ENCODE assay signal across 10 mouse cellular contexts in the genomic region with DNA sequence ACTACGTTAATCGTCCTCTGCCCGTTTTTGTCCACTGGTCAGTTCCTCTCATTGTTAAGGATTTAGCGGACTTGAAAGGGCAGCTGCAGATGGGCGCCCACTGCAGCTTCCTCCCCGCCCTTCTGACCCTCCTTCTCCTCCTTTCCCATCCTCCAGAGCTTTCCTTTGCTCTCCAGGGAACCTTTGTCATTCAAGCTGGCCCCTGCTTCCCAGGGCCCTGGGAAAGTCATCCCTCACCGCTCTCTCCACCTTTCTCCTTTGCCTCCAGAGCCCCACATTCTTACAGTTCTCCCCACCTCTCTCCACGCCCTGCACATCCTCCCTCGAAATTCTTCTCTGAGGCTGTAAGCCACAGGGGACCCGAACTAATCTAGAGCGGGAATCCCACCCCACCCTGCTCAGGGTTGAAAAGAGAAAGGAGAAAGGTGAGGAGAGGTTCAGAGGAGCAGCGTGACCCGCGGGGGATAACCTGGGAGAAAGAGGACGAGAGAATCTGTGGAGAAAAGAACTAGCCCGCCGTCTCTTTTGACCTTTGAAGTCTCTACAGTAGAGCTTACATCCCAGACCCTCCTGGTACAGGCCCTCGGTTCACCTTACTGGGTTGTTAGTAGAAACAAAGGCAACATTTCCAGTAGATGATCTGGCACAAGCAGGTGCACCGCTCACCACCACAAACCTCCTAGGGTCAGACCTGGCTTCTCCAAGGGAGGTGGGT. TPM values are rescaled to one million over a fixed set of nuclear protein-coding genes. Genes with fewer than 3 reads are reported as not detected.
A peak's percentile ranks its signal among the peaks of the same experiment; 100 is the strongest.
DNase-seq lines count a peak whose midpoint lies in the region; ATAC-seq and TF ChIP-seq lines count a peak whose summit lies in the region.
"Had no signal": no experiment of that assay in that cellular context is flagged by ENCODE, and none has a peak within 500 bp of the region (broad histone marks: within the 10 kb centered on the region; RNA-seq: fewer than 3 reads in every experiment).

No protein-coding gene starts in this region.

- H3K9ac ChIP-seq in forebrain, postnatal 0 days: no peak overlapping the region
- H3K9ac ChIP-seq in liver, embryonic 13.5 days: 0 out of 2 replicates have a peak overlapping the region, but pooled peaks have one; percentile 13
- H3K9ac ChIP-seq in forebrain, embryonic 13.5 days: 0 out of 2 replicates have a peak overlapping the region, but pooled peaks have one; percentile 16
- H3K9ac ChIP-seq in midbrain, embryonic 15.5 days: no peak overlapping the region

- H3K9me3 ChIP-seq in forebrain, embryonic 10.5 days: no peaks in the 10 kb centered on the region
- H3K9me3 ChIP-seq in forebrain, postnatal 0 days (ENCODE audit: low read length): no peaks in the 10 kb centered on the region
- no peaks in the 10 kb centered on the region for H3K9me3 ChIP-seq in liver, embryonic 13.5 days (replicated peaks)
- no peaks in the 10 kb centered on the region for H3K9me3 ChIP-seq in forebrain, embryonic 13.5 days (replicated peaks)
- H3K9me3 ChIP-seq in midbrain, embryonic 15.5 days: no peaks in the 10 kb centered on the region

- H3K27ac ChIP-seq in forebrain, embryonic 10.5 days: peak overlapping the region; percentile 94
- H3K27ac ChIP-seq in forebrain, postnatal 0 days (ENCODE audit: low read depth, low read length): no peak overlapping the region
- H3K27ac ChIP-seq in liver, embryonic 13.5 days: no peak overlapping the region
- no peak overlapping the region for H3K27ac ChIP-seq in forebrain, embryonic 13.5 days
- no peak overlapping the region for H3K27ac ChIP-seq in midbrain, embryonic 15.5 days

- H3K27me3 ChIP-seq in forebrain, embryonic 10.5 days (ENCODE audit: poor library complexity, severe bottlenecking): peaks cover 16% of the 10 kb centered on the region; the same call in 1 of the 2 replicates
- H3K27me3 ChIP-seq in forebrain, postnatal 0 days (ENCODE audit: insufficient read depth, low read length): peaks cover 9% of the 10 kb centered on the region; the same call in 1 of the 2 replicates
- peaks cover 76% of the 10 kb centered on the region for H3K27me3 ChIP-seq in liver, embryonic 13.5 days
- peaks cover 16% of the 10 kb centered on the region; the same call in 1 of the 2 replicates for H3K27me3 ChIP-seq in forebrain, embryonic 13.5 days
- peaks cover 18% of the 10 kb centered on the region for H3K27me3 ChIP-seq in midbrain, embryonic 15.5 days (replicated peaks)

- under 1% methylated on average over 19 of the region's 19 CpGs for WGBS in forebrain, embryonic 10.5 days
- WGBS in forebrain, postnatal 0 days: 26% methylated on average over 19 of the region's 19 CpGs
- WGBS in liver, embryonic 13.5 days (ENCODE audit: insufficient replicate concordance): 40% methylated on average over 19 of the region's 19 CpGs
- 8% methylated on average over 19 of the region's 19 CpGs for WGBS in forebrain, embryonic 13.5 days
- WGBS in midbrain, embryonic 15.5 days: 9% methylated on average over 19 of the region's 19 CpGs

- no peaks in the 10 kb centered on the region for H3K36me3 ChIP-seq in forebrain, embryonic 10.5 days (replicated peaks)
- no peaks in the 10 kb centered on the region for H3K36me3 ChIP-seq in forebrain, postnatal 0 days (ENCODE audit: insufficient read depth)
- no peaks in the 10 kb centered on the region for H3K36me3 ChIP-seq in liver, embryonic 13.5 days
- H3K36me3 ChIP-seq in forebrain, embryonic 13.5 days (ENCODE audit: poor library complexity, severe bottlenecking): no peaks in the 10 kb centered on the region
- no peaks in the 10 kb centered on the region for H3K36me3 ChIP-seq in midbrain, embryonic 15.5 days (replicated peaks)

- no peak overlapping the region for H3K4me2 ChIP-seq in forebrain, postnatal 0 days (ENCODE audit: low read depth)
- no peak overlapping the region for H3K4me2 ChIP-seq in liver, embryonic 13.5 days
- H3K4me2 ChIP-seq in forebrain, embryonic 13.5 days: peak overlapping the region; percentile 34
- H3K4me2 ChIP-seq in midbrain, embryonic 15.5 days: peak overlapping the region; percentile 15

- DNase-seq in forebrain, embryonic 10.5 days (ENCODE audit: extremely low spot score, low spot score): peak; percentile 65
- DNase-seq in forebrain, postnatal 0 days: no peak
- DNase-seq in liver, embryonic 13.5 days: no peak
- DNase-seq in liver (no peak), adipocyte (ENCODE audit: low spot score) (no peak)
- DNase-seq in urinary bladder, postnatal 25 days (ENCODE audit: low spot score): no peak
- DNase-seq: layer of hippocampus, adult 9-11 months; lung, postnatal 14 days had no signal

- peaks cover 91% of the 10 kb centered on the region for H3K4me1 ChIP-seq in forebrain, embryonic 10.5 days
- H3K4me1 ChIP-seq in forebrain, postnatal 0 days (ENCODE audit: insufficient read depth): no peaks in the 10 kb centered on the region
- peaks cover 44% of the 10 kb centered on the region for H3K4me1 ChIP-seq in liver, embryonic 13.5 days (replicated peaks)
- H3K4me1 ChIP-seq in forebrain, embryonic 13.5 days: peaks cover 34% of the 10 kb centered on the region
- H3K4me1 ChIP-seq in midbrain, embryonic 15.5 days: peaks cover 23% of the 10 kb centered on the region

- H3K4me3 ChIP-seq in forebrain, embryonic 10.5 days: peak overlapping the region; percentile 32
- no peak overlapping the region for H3K4me3 ChIP-seq in forebrain, postnatal 0 days (ENCODE audit: low read depth, low read length)
- H3K4me3 ChIP-seq in liver, embryonic 13.5 days (replicated peaks): no peak overlapping the region
- H3K4me3 ChIP-seq in forebrain, embryonic 13.5 days: no peak overlapping the region
- H3K4me3 ChIP-seq in midbrain, embryonic 15.5 days: no peak overlapping the region

- ATAC-seq in forebrain, postnatal 0 days: no peak
- no peak for ATAC-seq in liver, embryonic 13.5 days (ENCODE audit: low read depth)
- no peak for ATAC-seq in forebrain, embryonic 13.5 days
- ATAC-seq in midbrain, embryonic 15.5 days (replicated peaks): 0 out of 2 replicates have a peak, but pooled peaks have one; percentile 30

- no peak for TF ChIP-seq CTCF in forebrain, postnatal 0 days (IDR thresholded peaks at IDR 0.05; ENCODE audit: low read depth)

RNA-seq across cellular contexts. Expression of gene Slc2a1, which starts 36.7 kb away (rescaled TPM):
- polyA plus RNA-seq in forebrain, embryonic 10.5 days (2016; fragmentation: Nextera tagmentation; extraction: Ambion mirVana): 204 and 222 TPM in 2 replicates
- total RNA-seq in forebrain, postnatal 0 days (2014; rRNA removed): 53.6 and 64.8 TPM in 2 replicates
- polyA plus RNA-seq in forebrain, postnatal 0 days (2015; fragmentation: Nextera tagmentation; extraction: Ambion mirVana): 41.4 and 43.1 TPM in 2 replicates
- polyA plus RNA-seq in liver, embryonic 13.5 days (2015; fragmentation: Nextera tagmentation; extraction: Ambion mirVana): 272 and 303 TPM in 2 replicates
- 95.4 and 96.2 TPM in 2 replicates for polyA plus RNA-seq in forebrain, embryonic 13.5 days (2015; fragmentation: Nextera tagmentation; extraction: Ambion mirVana)
- 96.1 and 97.6 TPM in 2 replicates for polyA plus RNA-seq in midbrain, embryonic 15.5 days (2015; fragmentation: Nextera tagmentation; extraction: Ambion mirVana)

Comparison
In these comparisons a context has a peak if more than half of its experiments do, and no peak if none do; other contexts are left out.
1. H3K4me2 ChIP-seq: peak in forebrain, embryonic 13.5 days (single experiment) and midbrain, embryonic 15.5 days (single experiment); none in forebrain, postnatal 0 days (single experiment) and liver, embryonic 13.5 days (single experiment).
2. H3K9ac ChIP-seq: peak in liver, embryonic 13.5 days (single experiment) and forebrain, embryonic 13.5 days (single experiment); none in forebrain, postnatal 0 days (single experiment) and midbrain, embryonic 15.5 days (single experiment).